Mouse (Mus musculus) brain, adult 2 months (tissue): Measurements from ENCODE around the gene Vwa3a.

Experiments used
- DNase-seq: peaks from one replicate; pipeline ENCODE4 v3.0.0; 2011; ENCODE audit warnings: low read depth, low spot score

Gene Vwa3a

DNA sequence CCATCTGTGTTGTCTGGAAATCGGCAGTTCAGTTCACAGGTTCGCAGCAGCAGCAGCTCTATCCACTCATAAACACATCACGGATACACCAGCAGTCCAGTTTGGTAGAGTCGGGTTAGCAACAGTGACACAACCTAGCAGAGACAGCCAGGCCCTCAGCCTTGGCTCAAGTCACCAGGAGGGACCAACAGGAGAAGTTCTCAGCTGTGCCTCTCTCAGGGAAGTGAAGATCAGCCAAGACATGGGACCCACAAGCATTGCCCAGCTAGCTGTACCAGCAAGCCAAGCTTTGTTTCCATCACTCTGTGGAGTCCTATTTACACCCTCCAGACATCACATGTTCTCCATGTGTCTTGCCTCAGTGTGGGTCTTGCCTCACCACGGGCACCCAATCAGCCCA is 7.7 kb downstream of the Vwa3a start:
- DNase-seq = no peak

DNA sequence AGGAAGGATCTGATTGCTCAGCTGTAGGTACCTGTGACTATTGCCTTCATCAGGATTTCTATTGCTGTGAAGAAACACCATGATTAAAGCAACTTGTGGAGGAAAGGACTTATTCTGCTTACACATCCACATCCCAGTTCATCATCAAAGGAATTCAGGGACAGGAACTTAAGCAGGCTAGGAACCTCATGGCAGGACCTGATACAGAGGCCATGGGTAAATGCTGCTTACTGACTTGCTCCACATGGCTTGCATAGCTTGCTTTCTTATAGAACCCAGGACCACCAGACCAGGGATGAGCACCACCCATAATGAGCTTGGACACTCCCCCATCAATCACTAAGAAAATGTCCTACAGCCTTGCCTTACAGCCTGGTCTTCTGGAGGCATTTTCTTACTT is 9.4 kb downstream of the Vwa3a start:
- DNase-seq = no peak

GRCm38 (mm10) chr7:120751330-120751729 is 12.2 kb downstream of the Vwa3a start:
- DNase-seq = no peak

DNA sequence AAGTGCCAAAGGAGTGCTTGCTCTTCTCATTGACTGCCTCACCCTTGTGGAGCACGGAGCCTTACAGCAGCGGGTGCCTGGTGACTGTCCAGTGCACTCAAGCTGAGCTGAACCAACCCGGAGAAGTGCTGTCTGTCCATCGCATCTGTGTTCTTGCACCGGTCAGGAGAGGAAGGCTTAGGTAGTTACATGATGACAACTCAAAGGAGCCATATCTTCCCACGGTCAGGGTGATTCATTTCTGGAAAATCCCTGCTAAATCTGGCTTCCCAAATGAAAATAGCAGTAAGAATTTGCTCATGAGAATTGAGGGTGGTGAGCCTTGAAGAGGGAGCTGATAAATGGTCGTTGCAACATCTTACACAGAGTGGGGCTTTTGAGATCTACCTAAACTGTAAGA is 12.8 kb downstream of the Vwa3a start:
- peak; percentile 78 for DNase-seq

- peak; percentile 91 for DNase-seq
Observed at GRCm38 (mm10) chr7:120754671-120755070, 15.6 kb downstream of the Vwa3a start.

DNA sequence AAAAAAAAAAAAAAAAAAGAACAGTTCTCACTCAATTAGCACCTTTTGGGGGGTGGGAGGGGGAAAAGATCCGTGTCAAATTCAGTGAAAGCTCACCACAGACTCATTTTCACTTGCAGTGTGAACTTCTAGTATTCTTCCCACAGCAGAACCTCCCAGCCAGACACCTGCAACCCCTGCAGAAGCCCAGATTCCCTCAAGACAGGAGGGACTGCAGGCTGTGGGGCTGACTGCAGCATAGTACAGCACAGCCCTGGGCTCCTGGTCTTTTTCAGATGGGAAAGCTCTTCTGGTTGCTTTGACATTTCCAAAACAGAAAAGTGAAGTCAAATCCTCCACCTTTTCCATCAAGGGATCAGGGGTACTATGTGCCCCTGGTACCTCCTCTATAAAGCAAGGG is 28.3 kb downstream of the Vwa3a start:
- DNase-seq = no peak

DNA sequence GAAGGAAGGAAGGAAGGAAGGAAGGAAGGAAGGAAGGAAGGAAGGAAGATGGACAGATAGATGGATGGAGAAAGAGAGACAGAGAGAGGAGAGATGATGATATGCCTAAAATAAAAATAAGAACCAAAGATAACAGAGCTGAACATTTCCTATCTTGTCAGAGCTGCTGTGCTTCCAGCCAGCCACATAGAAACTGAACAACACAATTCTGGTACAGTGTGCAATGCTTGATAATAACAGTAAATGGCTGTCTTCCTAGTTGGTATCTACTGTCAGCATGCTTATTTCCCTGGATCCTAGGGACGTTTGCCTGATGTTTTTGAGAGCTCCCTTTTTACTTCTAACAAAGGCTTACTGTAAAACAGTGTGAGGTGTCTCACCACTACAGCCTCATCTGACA is 32.3 kb downstream of the Vwa3a start:
- DNase-seq = no peak

DNA sequence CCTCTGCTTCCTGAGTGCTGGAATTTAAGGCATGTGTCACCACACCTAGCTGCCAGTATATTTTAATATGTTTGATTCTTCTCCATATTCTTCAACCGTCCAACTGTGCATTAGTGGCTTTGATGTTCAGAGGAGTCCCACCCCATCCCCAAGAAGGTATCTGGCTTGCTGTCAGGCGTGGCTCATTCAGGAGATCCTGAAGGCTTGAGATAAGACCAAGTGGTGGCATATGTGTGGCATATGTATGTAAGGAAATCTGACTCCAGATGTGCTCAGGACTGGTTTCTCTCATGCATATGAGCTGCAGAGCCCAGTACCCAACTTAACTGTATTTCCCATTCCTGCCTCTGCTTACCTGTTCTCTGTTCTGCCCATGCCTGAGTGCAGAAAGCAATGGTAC is 38.9 kb downstream of the Vwa3a start:
- no peak for DNase-seq

DNA sequence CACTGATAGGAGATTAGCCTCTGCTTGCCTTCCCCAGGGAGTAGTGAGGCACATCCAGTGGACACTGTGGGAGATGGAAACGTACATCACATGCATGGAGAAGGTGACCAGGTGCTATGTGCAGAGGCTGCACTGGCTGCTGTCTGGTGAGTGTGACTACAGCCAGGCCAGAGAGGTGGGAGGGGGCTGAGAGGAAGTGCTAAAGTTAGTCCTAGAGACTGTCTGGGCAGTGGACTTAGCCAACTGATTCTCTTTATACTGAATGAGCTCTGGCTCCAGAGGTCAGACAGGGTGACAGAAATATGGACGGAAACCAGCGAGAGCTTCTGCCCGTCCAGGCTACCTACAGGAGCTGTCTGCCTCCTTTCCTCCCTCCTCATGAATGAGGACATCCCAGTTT is 56.4 kb downstream of the Vwa3a start:
- DNase-seq = no peak

DNA sequence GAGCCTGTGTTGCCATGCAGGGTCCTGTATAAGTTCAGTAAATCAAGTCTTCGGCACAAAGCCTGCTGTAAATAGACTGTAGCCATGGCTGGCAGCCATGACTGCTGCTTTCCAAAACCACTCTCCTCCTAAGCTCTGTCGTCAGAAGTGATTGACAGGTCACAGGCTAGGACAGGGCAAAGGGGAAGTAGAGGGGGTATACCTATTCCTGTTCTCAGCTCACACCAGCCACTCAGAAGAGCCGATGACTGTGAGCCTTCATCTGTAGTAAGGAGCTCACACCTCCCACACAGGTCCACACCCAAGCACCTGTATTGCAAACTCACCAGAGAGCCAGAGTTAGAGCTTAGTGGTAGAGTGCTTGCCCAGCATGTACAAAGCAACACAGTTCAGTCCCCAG is 57.3 kb downstream of the Vwa3a start:
- DNase-seq = no peak

DNA sequence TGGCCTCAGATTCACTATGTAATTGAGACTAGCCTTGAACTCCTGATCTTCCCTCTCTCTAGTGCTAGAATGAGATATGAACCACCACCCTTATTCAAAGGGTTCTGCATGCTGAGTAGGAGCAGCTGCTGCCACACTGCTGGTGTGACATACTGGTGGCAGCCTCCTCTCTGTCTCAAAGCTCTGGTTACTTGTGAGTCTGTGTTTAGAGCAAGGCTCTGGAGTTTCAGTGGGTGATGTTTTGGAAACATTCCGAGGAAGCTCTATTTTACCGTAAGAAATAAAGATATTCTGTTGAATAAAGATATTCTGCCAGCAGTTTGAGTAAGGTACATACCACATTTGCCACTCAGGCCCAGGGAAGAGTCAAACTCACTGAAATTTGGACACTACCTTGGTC is 64.2 kb downstream of the Vwa3a start:
- peak; percentile 70 for DNase-seq

DNA sequence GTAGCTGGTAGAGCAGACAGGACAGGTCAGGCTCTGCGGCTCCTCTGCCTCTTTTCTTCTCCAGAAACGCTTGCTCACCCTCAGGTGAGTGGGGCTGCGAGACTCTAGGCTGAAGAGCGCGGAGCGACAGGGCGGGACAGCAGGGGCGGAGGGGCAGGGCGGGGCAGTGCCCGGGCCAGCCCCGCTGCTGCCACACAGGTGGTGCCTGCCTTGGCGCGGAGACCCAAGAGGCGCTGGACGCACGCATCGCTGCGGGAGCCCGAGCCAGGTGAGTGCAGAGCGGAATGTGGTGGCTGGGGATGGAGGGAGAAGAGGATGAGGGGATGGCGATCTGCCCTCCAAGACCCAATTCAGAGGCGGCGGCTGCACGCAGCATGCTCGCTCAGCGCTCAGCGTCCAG is 70.6 kb downstream of the Vwa3a start:
- no peak for DNase-seq

DNA sequence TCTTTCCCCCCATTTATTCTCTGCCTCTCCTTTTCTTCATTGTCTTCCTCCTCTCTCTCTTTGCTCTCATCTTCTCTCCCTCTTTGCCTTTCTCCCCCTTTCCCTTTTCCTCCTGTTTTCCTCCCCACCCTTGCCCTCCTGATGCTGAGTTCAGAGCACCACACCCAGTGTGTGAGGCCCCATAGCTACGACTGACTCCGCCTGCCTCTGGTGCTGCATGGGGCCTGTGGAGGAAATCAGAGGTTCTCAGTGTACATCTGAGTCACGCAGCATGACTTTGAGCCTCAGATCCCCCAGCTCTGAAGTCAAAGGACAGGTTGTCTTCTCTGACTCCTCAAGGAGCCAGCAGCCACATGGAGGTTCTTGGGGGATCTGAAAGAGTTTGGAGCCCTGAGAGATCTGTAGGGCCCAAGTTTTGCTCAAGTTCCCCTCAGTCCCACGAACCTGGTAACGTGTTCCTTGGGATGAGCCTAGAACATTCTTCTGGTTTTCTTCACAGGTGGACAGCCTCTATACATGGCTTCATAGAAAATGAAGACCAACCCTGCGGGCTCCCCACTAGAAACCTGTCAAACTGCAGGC is 72.8 kb downstream of the Vwa3a start, which contains the start of gene Gm5737:
Gene Gm5737, plus strand, starts transcription at position 532 of the 582 bp plus-strand sequence.
- no peak for DNase-seq

DNA sequence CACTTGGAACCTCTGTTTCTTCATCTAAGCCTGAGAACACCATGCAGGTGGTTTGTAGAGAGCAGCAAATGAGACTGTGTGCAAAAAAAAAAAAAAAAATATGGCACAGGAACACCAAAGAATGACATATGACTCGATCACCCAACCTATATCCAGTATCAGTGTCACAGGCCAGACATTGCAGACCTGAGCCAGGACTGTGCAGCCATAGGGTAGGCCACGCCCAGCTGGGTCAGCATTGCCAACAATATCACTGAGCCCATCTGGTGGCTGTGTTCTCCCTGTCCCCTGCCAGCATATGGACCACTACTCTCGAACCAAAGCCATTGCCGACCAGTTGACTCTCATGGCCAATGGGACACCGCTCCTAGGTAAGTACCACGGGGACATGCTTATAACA is 78.4 kb downstream of the Vwa3a start:
- no peak for DNase-seq

GRCm38 (mm10) chr7:120819386-120819785 is 80.3 kb downstream of the Vwa3a start:
- no peak for DNase-seq

- peak; percentile 75 for DNase-seq
Observed at GRCm38 (mm10) chr7:120823248-120823647, 84.1 kb downstream of the Vwa3a start.

DNA sequence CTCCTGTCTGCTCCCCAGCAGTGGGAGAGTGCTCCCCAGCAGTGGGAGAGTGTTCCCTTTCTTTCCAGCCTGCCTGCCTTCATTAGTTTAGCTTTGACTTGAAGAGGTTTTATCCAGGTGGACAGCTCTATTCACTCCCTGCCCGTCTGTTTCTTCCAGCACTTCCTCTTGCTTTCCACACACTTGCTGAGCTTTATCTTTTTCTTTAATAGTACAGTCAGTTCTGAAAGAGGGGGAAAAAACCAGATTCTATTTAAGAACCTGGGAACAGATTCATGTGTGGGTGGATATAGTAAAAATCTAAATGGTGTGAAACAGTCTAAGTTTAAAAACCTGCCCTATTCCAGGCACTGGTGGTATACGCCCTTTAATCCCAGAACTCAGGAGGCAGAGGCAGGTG is 86.0 kb downstream of the Vwa3a start:
- peak; percentile 80 for DNase-seq

DNA sequence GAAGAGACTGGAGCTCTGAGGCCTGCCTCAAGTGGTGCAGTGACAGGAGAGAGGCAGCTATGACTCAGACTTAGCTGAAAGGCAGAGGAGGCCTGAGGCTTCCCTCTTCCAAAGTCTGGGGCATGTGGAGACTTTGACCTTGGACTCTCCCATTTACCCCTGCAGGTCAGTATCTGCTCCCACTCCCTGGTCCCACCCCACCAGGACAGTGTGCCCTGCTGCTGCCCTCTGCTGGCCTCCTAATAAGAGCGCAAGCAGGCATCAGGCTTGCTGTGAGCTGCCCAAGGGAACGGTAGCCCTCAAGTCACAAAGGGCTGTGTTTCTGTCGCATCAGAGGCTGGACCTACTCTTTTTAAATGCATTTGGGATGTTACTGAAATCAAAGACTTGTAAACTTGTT is 87.3 kb downstream of the Vwa3a start:
- DNase-seq = peak; percentile 40

DNA sequence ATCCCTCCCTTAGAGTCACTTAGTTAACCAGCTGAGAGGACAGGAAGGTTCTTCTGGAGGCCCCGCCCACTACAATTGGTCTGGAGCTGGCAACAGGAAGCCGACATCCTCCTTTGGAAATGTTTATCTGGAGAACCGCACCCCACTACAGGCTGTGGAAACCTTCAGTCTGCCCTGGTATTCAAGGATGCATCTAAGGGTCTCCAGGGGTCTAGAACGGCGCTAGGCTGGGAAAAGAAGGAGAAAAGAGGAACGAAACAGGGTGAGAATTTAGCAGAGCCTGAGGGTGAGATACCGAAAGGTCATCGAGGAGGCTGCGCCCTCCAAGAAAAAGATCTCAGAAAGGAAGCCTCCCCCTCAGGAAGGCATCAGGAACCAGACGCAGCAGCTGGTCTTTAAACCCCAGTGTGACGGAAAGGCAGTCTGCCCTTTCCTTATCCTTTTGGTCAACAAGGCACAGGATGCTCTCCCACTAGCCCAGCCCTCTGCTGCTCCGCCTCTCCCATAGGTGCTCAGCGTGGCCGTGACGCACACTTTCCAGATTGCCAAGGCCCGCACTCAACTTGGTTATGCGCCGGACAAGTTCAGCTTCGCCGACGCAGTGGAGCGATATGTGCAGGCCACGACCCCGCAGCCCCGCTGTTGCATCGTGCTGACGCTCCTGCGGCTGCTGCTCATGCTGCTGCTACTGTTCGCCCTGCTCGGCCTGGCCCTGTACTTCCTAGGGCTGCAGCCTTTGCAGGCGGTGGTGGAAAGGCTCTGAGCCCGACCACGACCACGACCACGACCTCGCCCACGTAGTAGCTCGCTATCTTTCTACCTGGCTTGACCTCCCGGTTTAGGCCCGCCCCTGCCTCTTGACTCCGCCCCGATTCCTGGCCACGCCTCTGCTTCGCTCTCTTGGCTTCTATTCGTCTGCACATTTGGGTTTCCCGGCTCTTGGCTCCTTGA is 91.6 kb downstream of the Vwa3a start:
- peak; percentile 90 for DNase-seq

DNA sequence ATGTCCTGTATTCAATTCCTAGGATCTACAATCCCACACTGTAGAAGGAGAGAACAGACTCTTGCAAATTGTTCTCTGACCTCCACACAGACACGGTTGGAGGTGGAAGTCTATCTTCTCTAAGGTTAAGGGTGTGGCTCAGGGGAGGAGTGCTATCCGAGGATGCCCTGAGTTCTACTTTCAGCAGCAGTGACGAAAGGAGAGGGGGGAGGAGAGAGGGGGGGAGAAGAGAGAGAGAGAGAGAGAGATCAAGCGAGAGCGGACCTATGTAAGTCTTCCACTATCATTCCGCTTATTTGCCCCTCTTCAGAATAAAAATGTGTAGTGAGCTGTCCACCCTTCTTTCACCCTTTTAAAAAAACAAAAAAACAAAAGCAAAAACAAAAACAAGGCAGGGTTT is 95.3 kb downstream of the Vwa3a start:
- DNase-seq = peak; percentile 66

DNA sequence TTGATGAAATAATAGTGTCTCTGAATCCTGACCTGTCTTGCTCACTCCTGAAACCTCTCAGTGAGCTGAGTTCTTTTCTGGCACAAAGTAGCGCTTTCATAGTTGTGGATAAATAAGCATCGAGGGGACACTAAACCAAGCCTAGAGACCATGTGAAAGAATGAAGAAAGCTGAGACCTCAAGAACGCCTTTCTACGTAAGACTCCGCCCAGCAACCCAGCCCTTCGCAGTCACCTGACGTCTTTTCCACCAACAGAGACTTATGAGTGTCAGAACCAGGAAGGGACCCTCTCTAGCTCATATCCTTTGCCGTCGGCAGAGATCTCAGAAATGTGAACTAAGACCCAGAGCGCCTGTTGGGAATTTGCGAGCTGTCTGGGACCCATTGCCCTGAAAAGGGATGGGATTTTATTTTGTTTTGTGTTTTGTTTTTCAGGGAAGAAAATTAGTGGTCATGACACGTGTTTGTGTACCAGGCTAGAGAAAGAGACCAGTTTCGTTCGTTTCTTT is 95.8 kb downstream of the Vwa3a start:
- peak; percentile 96 for DNase-seq

GRCm38 (mm10) chr7:120835449-120836359 is 96.6 kb downstream of the Vwa3a start:
- DNase-seq = peak; percentile 99
